Comparison of ENCODE assay signal across 11 mouse cellular contexts in the genomic region with DNA sequence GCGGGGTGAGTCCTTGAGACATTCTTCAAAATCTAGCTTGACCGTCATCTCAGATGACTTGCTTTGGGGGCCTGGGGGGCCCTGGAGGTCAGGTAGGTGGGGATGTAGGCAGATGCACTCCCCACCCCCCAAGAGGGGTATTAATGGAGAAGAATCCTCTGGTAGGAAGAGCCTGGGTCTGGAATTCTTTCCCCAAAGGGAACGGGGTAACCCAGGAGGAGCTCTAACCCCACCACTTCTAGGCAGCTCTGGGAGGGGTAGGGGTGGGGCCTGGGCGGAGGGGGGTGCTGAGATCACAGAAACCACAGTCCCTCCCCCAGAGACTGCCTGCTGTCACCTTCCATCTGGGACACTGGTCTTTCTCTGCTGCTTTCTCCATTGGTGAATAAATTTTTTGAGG. TPM values are rescaled to one million over a fixed set of nuclear protein-coding genes. Genes with fewer than 3 reads are reported as not detected.
DNase-seq lines count a peak whose midpoint lies in the region; ATAC-seq lines count a peak whose summit lies in the region.
"Had no signal": no experiment of that assay in that cellular context is flagged by ENCODE, and none has a peak within 500 bp of the region (broad histone marks: within the 10 kb centered on the region; RNA-seq: fewer than 3 reads in every experiment).

A gene (minus strand): TSS at position 249 of the 400 bp plus-strand sequence.

- H3K4me1 ChIP-seq in hindbrain, embryonic 10.5 days (replicated peaks), result peaks cover 33% of the 10 kb centered on the region
- H3K4me1 ChIP-seq in hindbrain, embryonic 12.5 days, result peaks cover 19% of the 10 kb centered on the region
- peaks cover 29% of the 10 kb centered on the region for H3K4me1 ChIP-seq in liver, embryonic 16.5 days (ENCODE audit: control insufficient read depth, low read depth, low read length)
- peaks cover 7% of the 10 kb centered on the region for H3K4me1 ChIP-seq in hindbrain, embryonic 16.5 days (ENCODE audit: control insufficient read depth, insufficient read depth, low read depth, low read length)

- no peak within 1 kb of the TSS for H3K4me3 ChIP-seq in hindbrain, embryonic 10.5 days
- H3K4me3 ChIP-seq in hindbrain, embryonic 12.5 days, result no peak within 1 kb of the TSS
- peak within 1 kb of the TSS; percentile 22; the same call in 1 of the 2 replicates for H3K4me3 ChIP-seq in liver, embryonic 16.5 days (ENCODE audit: low read depth, low read length)
- H3K4me3 ChIP-seq in hindbrain, embryonic 16.5 days (ENCODE audit: low read length), result no peak within 1 kb of the TSS

- no peaks in the 10 kb centered on the region for H3K36me3 ChIP-seq in hindbrain, embryonic 10.5 days
- no peaks in the 10 kb centered on the region for H3K36me3 ChIP-seq in hindbrain, embryonic 12.5 days
- H3K36me3 ChIP-seq in liver, embryonic 16.5 days (ENCODE audit: control insufficient read depth, insufficient read depth), result no peaks in the 10 kb centered on the region
- no peaks in the 10 kb centered on the region for H3K36me3 ChIP-seq in hindbrain, embryonic 16.5 days (ENCODE audit: control insufficient read depth, insufficient read depth, low read length)

- no peaks in the 10 kb centered on the region for H3K27me3 ChIP-seq in hindbrain, embryonic 10.5 days (ENCODE audit: insufficient read depth, poor library complexity, severe bottlenecking)
- no peaks in the 10 kb centered on the region for H3K27me3 ChIP-seq in hindbrain, embryonic 12.5 days
- H3K27me3 ChIP-seq in liver, embryonic 16.5 days (ENCODE audit: control insufficient read depth, insufficient read depth, low read depth, low read length), result 0 out of 2 replicates have a peak, but pooled peaks cover 3% of the 10 kb centered on the region
- H3K27me3 ChIP-seq in hindbrain, embryonic 16.5 days (replicated peaks; ENCODE audit: control insufficient read depth, insufficient read depth, low read length), result no peaks in the 10 kb centered on the region
- H3K27me3 ChIP-seq: Patski had no signal

- 0 out of 2 replicates have a peak within 1 kb of the TSS, but pooled peaks have one; percentile 16 for H3K27ac ChIP-seq in hindbrain, embryonic 10.5 days
- no peak within 1 kb of the TSS for H3K27ac ChIP-seq in hindbrain, embryonic 12.5 days
- H3K27ac ChIP-seq in liver, embryonic 16.5 days (ENCODE audit: low read length), result peak within 1 kb of the TSS; percentile 64
- no peak within 1 kb of the TSS for H3K27ac ChIP-seq in hindbrain, embryonic 16.5 days (ENCODE audit: low read depth, low read length)

- H3K9ac ChIP-seq in hindbrain, embryonic 12.5 days, result no peak within 1 kb of the TSS
- no peak within 1 kb of the TSS for H3K9ac ChIP-seq in liver, embryonic 16.5 days (ENCODE audit: low read depth, low read length)
- H3K9ac ChIP-seq in hindbrain, embryonic 16.5 days (ENCODE audit: low read depth, low read length), result no peak within 1 kb of the TSS

- H3K4me2 ChIP-seq in hindbrain, embryonic 12.5 days (replicated peaks), result no peak within 1 kb of the TSS
- H3K4me2 ChIP-seq in liver, embryonic 16.5 days (ENCODE audit: low read depth, low read length), result 0 out of 2 replicates have a peak within 1 kb of the TSS, but pooled peaks have one; percentile 22
- no peak within 1 kb of the TSS for H3K4me2 ChIP-seq in hindbrain, embryonic 16.5 days (ENCODE audit: low read length)

- 75% methylated on average over 4 of the region's 4 CpGs for WGBS in hindbrain, embryonic 10.5 days
- WGBS in hindbrain, embryonic 12.5 days, result 79% methylated on average over 4 of the region's 4 CpGs
- WGBS in liver, embryonic 16.5 days (ENCODE audit: insufficient replicate concordance), result 31% methylated on average over 4 of the region's 4 CpGs
- WGBS in hindbrain, embryonic 16.5 days, result 81% methylated on average over 4 of the region's 4 CpGs

- no peak for DNase-seq in hindbrain, embryonic 10.5 days (ENCODE audit: low spot score)
- DNase-seq in thymus, postnatal 10 days (ENCODE audit: low spot score in 2 of 2), result peak; percentile 71 to 76
- DNase-seq in cerebellum, adult 11 months, result no peak
- DNase-seq in layer of hippocampus, postnatal 36 days, result no peak

- no peaks in the 10 kb centered on the region for H3K9me3 ChIP-seq in hindbrain, embryonic 10.5 days
- no peaks in the 10 kb centered on the region for H3K9me3 ChIP-seq in hindbrain, embryonic 12.5 days (replicated peaks)
- H3K9me3 ChIP-seq in liver, embryonic 16.5 days (replicated peaks; ENCODE audit: control insufficient read depth, low read length), result no peaks in the 10 kb centered on the region
- H3K9me3 ChIP-seq in hindbrain, embryonic 16.5 days (ENCODE audit: control insufficient read depth, low read length), result no peaks in the 10 kb centered on the region

- ATAC-seq in hindbrain, embryonic 12.5 days (ENCODE audit: low FRiP score), result no peak
- ATAC-seq in activated CD4-positive, CD25-positive, alpha-beta regulatory T cell, adult 4 months, result peak; percentile 37
- ATAC-seq in liver, embryonic 16.5 days (ENCODE audit: low read depth), result peak; percentile 63
- no peak for ATAC-seq in hindbrain, embryonic 16.5 days
- ATAC-seq: forebrain, embryonic 16.5 days; intestine, embryonic 16.5 days; Patski had no signal

RNA-seq across cellular contexts. Expression of the gene that starts here (rescaled TPM):
- polyA plus RNA-seq in hindbrain, embryonic 10.5 days (2016; fragmentation: Nextera tagmentation; extraction: Ambion mirVana), result 1.2 and 1.4 TPM in 2 replicates
- polyA plus RNA-seq in hindbrain, embryonic 12.5 days (2016; fragmentation: Nextera tagmentation; extraction: Ambion mirVana), result 0.86 and 0.92 TPM in 2 replicates
- polyA plus RNA-seq in activated CD4-positive, CD25-positive, alpha-beta regulatory T cell, adult 4 months (2017; shearing (Covaris generic)), result 100 to 1,000 TPM; 213 to 273 TPM
- 6.5 and 6.8 TPM in 2 replicates for polyA plus RNA-seq in liver, embryonic 16.5 days (2015; fragmentation: Nextera tagmentation; extraction: Ambion mirVana)
- 0.13 and 0.25 TPM in 2 replicates for polyA plus RNA-seq in hindbrain, embryonic 16.5 days (2015; fragmentation: Nextera tagmentation; extraction: Ambion mirVana)
- total RNA-seq in layer of hippocampus, postnatal 36 days (2021), result not detected

Comparison
In these comparisons a context has a peak if more than half of its experiments do, and no peak if none do; other contexts are left out.
1. RNA of the gene that starts here (polyA plus RNA-seq): 213 to 273 TPM in activated CD4-positive, CD25-positive, alpha-beta regulatory T cell, adult 4 months; 6.5 to 6.8 TPM in liver, embryonic 16.5 days, 1.2 to 1.4 TPM in hindbrain, embryonic 10.5 days, 0.86 to 0.92 TPM in hindbrain, embryonic 12.5 days and 0.13 to 0.25 TPM in hindbrain, embryonic 16.5 days; every median in the first group is over 10 times any median in the second.
2. H3K27ac ChIP-seq: peak in hindbrain, embryonic 10.5 days (single experiment) and liver, embryonic 16.5 days (single experiment); none in hindbrain, embryonic 12.5 days (single experiment) and hindbrain, embryonic 16.5 days (single experiment).
3. DNase-seq: peak in thymus, postnatal 10 days (2 of 2); none in hindbrain, embryonic 10.5 days (single experiment), cerebellum, adult 11 months (single experiment) and layer of hippocampus, postnatal 36 days (0 of 2).
4. ATAC-seq: peak in activated CD4-positive, CD25-positive, alpha-beta regulatory T cell, adult 4 months (single experiment) and liver, embryonic 16.5 days (single experiment); none in hindbrain, embryonic 12.5 days (single experiment) and hindbrain, embryonic 16.5 days (single experiment).